Mouse (Mus musculus): ENCODE measurements around the gene Prl2c1. TPM values are rescaled to one million over a fixed set of nuclear protein-coding genes. Genes with fewer than 3 reads are reported as not detected.

Gene Prl2c1
- polyA plus RNA-seq (2012; rRNA removed) = not detected in 2 replicates

DNA sequence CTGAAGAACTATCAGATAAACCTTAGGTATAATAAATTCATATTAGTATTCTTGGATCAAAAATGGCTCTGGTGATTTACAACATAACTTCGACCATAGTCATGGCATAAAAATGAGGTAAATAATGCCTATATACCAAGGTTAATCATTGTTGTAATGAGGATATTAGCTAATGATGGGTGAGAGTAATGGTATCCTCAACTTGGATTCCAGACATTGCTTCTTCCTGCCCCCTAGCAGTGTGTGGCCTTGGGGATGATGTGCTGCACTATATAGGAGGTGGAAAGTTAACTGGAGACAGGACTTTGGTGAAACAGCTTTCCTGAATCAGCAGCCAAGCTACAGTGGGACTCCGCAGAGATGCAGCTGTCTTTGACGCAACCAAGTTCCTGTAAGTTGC is at the start of gene Prl2c1:
Gene Prl2c1 (plus strand): TSS at position 301 of the 400 bp plus-strand sequence.

DNA sequence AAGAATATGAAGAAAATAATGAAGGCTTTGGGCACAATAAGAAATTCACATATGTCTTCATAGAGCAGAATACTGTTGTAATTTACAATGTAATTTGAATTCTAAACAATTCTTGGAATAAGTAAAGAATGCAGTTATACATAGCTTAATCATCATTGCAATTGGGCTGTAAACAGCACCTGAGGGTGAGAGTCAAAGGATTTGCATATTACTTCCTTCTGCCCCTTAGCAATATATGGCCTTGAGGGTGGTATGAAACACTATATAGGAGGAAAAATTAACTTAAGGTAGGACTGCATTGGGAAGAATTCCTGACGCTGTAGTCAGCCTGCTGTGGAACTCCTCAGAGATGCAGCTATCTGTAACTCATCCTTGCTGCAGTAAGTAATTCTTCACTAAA is 47.8 kb upstream of the Prl2c1 start, which contains the start of gene Prl2a1:
Gene Prl2a1 (plus strand): TSS at position 301 of the 400 bp plus-strand sequence.

Other genes with a start within 250 kb of the Prl2c1 start
- gene Prl7b1, start 238.8 kb upstream of the Prl2c1 start, polyA plus RNA-seq (2012; rRNA removed) = not detected in 2 replicates
- not detected in 2 replicates for gene Prl7a1, start 206.8 kb upstream of the Prl2c1 start, polyA plus RNA-seq (2012; rRNA removed)
- gene Prl7a2, start 181.3 kb upstream of the Prl2c1 start, polyA plus RNA-seq (2012; rRNA removed) = not detected in 2 replicates
- not detected in 2 replicates for gene Prl7d1, start 132.6 kb upstream of the Prl2c1 start, polyA plus RNA-seq (2012; rRNA removed)
- gene Prl7c1, start 68.5 kb upstream of the Prl2c1 start, polyA plus RNA-seq (2012; rRNA removed) = not detected in 2 replicates
- gene Prl2a1, start 47.7 kb upstream of the Prl2c1 start, polyA plus RNA-seq (2012; rRNA removed) = not detected in 2 replicates
- not detected in 2 replicates for gene Prl4a1, start 166.9 kb downstream of the Prl2c1 start, polyA plus RNA-seq (2012; rRNA removed)